In genomic region chr11:117169801-117170565, GRCm38 (mm10) we compare ENCODE assay signal across 13 mouse cellular contexts. TPM values are rescaled to one million over a fixed set of nuclear protein-coding genes. Genes with fewer than 3 reads are reported as not detected.
A peak's percentile ranks its signal among the peaks of the same experiment; 100 is the strongest.
DNase-seq lines count a peak whose midpoint lies in the region; ATAC-seq lines count a peak whose summit lies in the region.
"Had no signal": no experiment of that assay in that cellular context is flagged by ENCODE, and none has a peak within 500 bp of the region (broad histone marks: within the 10 kb centered on the region; RNA-seq: fewer than 3 reads in every experiment).

No protein-coding gene starts in this region.

- no peak overlapping the region for H3K4me2 ChIP-seq in forebrain, embryonic 14.5 days (ENCODE audit: low read length)
- no peak overlapping the region for H3K4me2 ChIP-seq in intestine, embryonic 16.5 days (ENCODE audit: low read depth, low read length)
- H3K4me2 ChIP-seq: liver, embryonic 12.5 days; stomach, embryonic 15.5 days had no signal

- no peaks in the 10 kb centered on the region for H3K27me3 ChIP-seq in forebrain, embryonic 14.5 days (replicated peaks; ENCODE audit: control insufficient read depth, insufficient read depth, low read length)
- no peaks in the 10 kb centered on the region for H3K27me3 ChIP-seq in intestine, embryonic 16.5 days (replicated peaks; ENCODE audit: control insufficient read depth, insufficient read depth, low read length)
- H3K27me3 ChIP-seq: stomach, embryonic 15.5 days had no signal

- no peaks in the 10 kb centered on the region for H3K9me3 ChIP-seq in forebrain, embryonic 14.5 days (replicated peaks; ENCODE audit: control insufficient read depth, low read length)
- H3K9me3 ChIP-seq in intestine, embryonic 16.5 days (ENCODE audit: control insufficient read depth, low read length) = no peaks in the 10 kb centered on the region
- H3K9me3 ChIP-seq: liver, embryonic 12.5 days; stomach, embryonic 15.5 days had no signal

- no peak overlapping the region for H3K4me3 ChIP-seq in forebrain, embryonic 14.5 days (ENCODE audit: low read depth, low read length)
- H3K4me3 ChIP-seq in intestine, embryonic 16.5 days (ENCODE audit: low read length) = no peak overlapping the region
- H3K4me3 ChIP-seq: liver, embryonic 12.5 days; stomach, embryonic 15.5 days had no signal

- H3K36me3 ChIP-seq in forebrain, embryonic 14.5 days (ENCODE audit: control insufficient read depth, insufficient read depth, low read length) = no peaks in the 10 kb centered on the region
- H3K36me3 ChIP-seq in intestine, embryonic 16.5 days (ENCODE audit: control insufficient read depth, insufficient read depth, low read length) = no peaks in the 10 kb centered on the region
- H3K36me3 ChIP-seq: liver, embryonic 12.5 days; stomach, embryonic 15.5 days had no signal

- WGBS in forebrain, embryonic 14.5 days = 65% methylated on average over 19 of the region's 19 CpGs
- 92% methylated on average over 19 of the region's 19 CpGs for WGBS in intestine, embryonic 16.5 days

- ATAC-seq in forebrain, embryonic 14.5 days = peak; percentile 82
- ATAC-seq in megakaryocyte-erythroid progenitor cell, adult 5-6 weeks (replicated peaks; ENCODE audit: low FRiP score, low TSS enrichment, poor library complexity, severe bottlenecking) = no peak
- no peak for ATAC-seq in intestine, embryonic 16.5 days
- ATAC-seq: liver, embryonic 12.5 days; lung, postnatal 0 days had no signal

- peaks cover 9% of the 10 kb centered on the region for H3K4me1 ChIP-seq in forebrain, embryonic 14.5 days (ENCODE audit: control insufficient read depth, insufficient read depth, low read length)
- peaks cover 2% of the 10 kb centered on the region; the same call in 1 of the 2 replicates for H3K4me1 ChIP-seq in intestine, embryonic 16.5 days (ENCODE audit: control insufficient read depth, insufficient read depth, low read length)

- no peak overlapping the region for H3K9ac ChIP-seq in forebrain, embryonic 14.5 days (ENCODE audit: low read length)
- no peak overlapping the region for H3K9ac ChIP-seq in intestine, embryonic 16.5 days (ENCODE audit: low read depth, low read length)
- H3K9ac ChIP-seq: liver, embryonic 12.5 days; stomach, embryonic 15.5 days had no signal

- peak overlapping the region; percentile 63; the same call in 1 of the 2 replicates for H3K27ac ChIP-seq in forebrain, embryonic 14.5 days (ENCODE audit: low read depth, low read length)
- no peak overlapping the region for H3K27ac ChIP-seq in intestine, embryonic 16.5 days (ENCODE audit: low read length)
- H3K27ac ChIP-seq: liver, embryonic 12.5 days; stomach, embryonic 15.5 days had no signal

- peak; percentile 31 for DNase-seq in cerebellum, adult 9-10 months
- no peak for DNase-seq in cerebellum, postnatal 10 days
- DNase-seq in layer of hippocampus, adult 9-11 months = peak; percentile 78
- no peak for DNase-seq in layer of hippocampus, postnatal 36 days
- peak; percentile 53 for DNase-seq in adrenal gland, postnatal 10 days
- peak; percentile 81 for DNase-seq in forebrain, embryonic 14.5 days (ENCODE audit: low spot score)
- DNase-seq: heart, adult 18-20 months; kidney, postnatal 10 days had no signal

RNA-seq across cellular contexts. Expression of gene Sept9, which starts 29.5 kb away (rescaled TPM):
- total RNA-seq in layer of hippocampus, postnatal 36 days (2021) = 100 to 1,000 TPM; 106 to 110 TPM
- 100 to 1,000 TPM; 115 to 146 TPM for total RNA-seq in adrenal gland, postnatal 10 days (2021)
- 113 and 119 TPM in 2 replicates for polyA plus RNA-seq in forebrain, embryonic 14.5 days (2014; fragmentation: Nextera tagmentation; extraction: Ambion mirVana)
- total RNA-seq in megakaryocyte-erythroid progenitor cell, adult 5-6 weeks (2014; fragmentation: Nextera tagmentation) = 41.8 and 46.9 TPM in 2 replicates
- total RNA-seq in megakaryocyte-erythroid progenitor cell, adult 5-6 weeks (2017) = 60.5 and 68.2 TPM in 2 replicates
- 183 and 191 TPM in 2 replicates for polyA plus RNA-seq in intestine, embryonic 16.5 days (2015; fragmentation: Nextera tagmentation; extraction: Ambion mirVana)

RNA-seq across cellular contexts. Expression of gene Sec14l1, which starts 55.0 kb away (rescaled TPM):
- total RNA-seq in layer of hippocampus, postnatal 36 days (2021) = 100 to 1,000 TPM; 227 to 241 TPM
- total RNA-seq in adrenal gland, postnatal 10 days (2021) = 100 to 1,000 TPM; 101 to 113 TPM
- polyA plus RNA-seq in forebrain, embryonic 14.5 days (2014; fragmentation: Nextera tagmentation; extraction: Ambion mirVana) = 43.6 and 56.3 TPM in 2 replicates
- 13.5 and 14.4 TPM in 2 replicates for total RNA-seq in megakaryocyte-erythroid progenitor cell, adult 5-6 weeks (2014; fragmentation: Nextera tagmentation)
- total RNA-seq in megakaryocyte-erythroid progenitor cell, adult 5-6 weeks (2017) = 6.7 and 10.6 TPM in 2 replicates
- 28.5 and 29.5 TPM in 2 replicates for polyA plus RNA-seq in intestine, embryonic 16.5 days (2015; fragmentation: Nextera tagmentation; extraction: Ambion mirVana)

Comparison
In these comparisons a context has a peak if more than half of its experiments do, and no peak if none do; other contexts are left out.
1. DNase-seq: peak in cerebellum, adult 9-10 months (single experiment), layer of hippocampus, adult 9-11 months (single experiment), adrenal gland, postnatal 10 days (single experiment) and forebrain, embryonic 14.5 days (single experiment); none in cerebellum, postnatal 10 days (0 of 2) and layer of hippocampus, postnatal 36 days (0 of 2).
2. RNA of gene Sec14l1, which starts 55.0 kb away (total RNA-seq): 227 to 241 TPM in layer of hippocampus, postnatal 36 days and 101 to 113 TPM in adrenal gland, postnatal 10 days; 6.7 to 14.4 TPM in megakaryocyte-erythroid progenitor cell, adult 5-6 weeks; every median in the first group is over 4 times any median in the second.